Mouse (Mus musculus): Measurements from ENCODE around the gene Abcc1.

The Abcc1 gene

GRCm38 (mm10) chr16:14361362-14362098 is at the start of gene Abcc1:
Gene Abcc1, plus strand, starts transcription at chr16:14361558.
- peak; percentile 85 to 87 for DNase-seq (ENCODE audit: low spot score in 2 of 2)

GRCm38 (mm10) chr16:14312914-14313313 is 48.4 kb upstream of the Abcc1 start:
- DNase-seq (ENCODE audit: low spot score in 2 of 2), result no peak

GRCm38 (mm10) chr16:14316884-14317876 is 44.2 kb upstream of the Abcc1 start, which contains the start of gene Fopnl:
Gene Fopnl, minus strand, starts transcription at chr16:14317405.
- peak; percentile 99 to 100 for DNase-seq (ENCODE audit: low spot score in 2 of 2)

GRCm38 (mm10) chr16:14319681-14320080 is 41.7 kb upstream of the Abcc1 start:
- DNase-seq (ENCODE audit: low spot score in 2 of 2), result no peak

- DNase-seq (ENCODE audit: low spot score in 2 of 2), result no peak
Measured at GRCm38 (mm10) chr16:14320494-14320893, 40.9 kb upstream of the Abcc1 start.

GRCm38 (mm10) chr16:14328156-14328555 is 33.2 kb upstream of the Abcc1 start:
- DNase-seq (ENCODE audit: low spot score in 2 of 2), result no peak

- no peak for DNase-seq (ENCODE audit: low spot score in 2 of 2)
Measured at GRCm38 (mm10) chr16:14344967-14345366, 16.4 kb upstream of the Abcc1 start.

- no peak for DNase-seq (ENCODE audit: low spot score in 2 of 2)
Measured at GRCm38 (mm10) chr16:14351571-14351970, 9.8 kb upstream of the Abcc1 start.

GRCm38 (mm10) chr16:14352234-14352633 is 9.1 kb upstream of the Abcc1 start:
- no peak for DNase-seq (ENCODE audit: low spot score in 2 of 2)

GRCm38 (mm10) chr16:14352663-14353062 is 8.7 kb upstream of the Abcc1 start:
- DNase-seq (ENCODE audit: low spot score in 2 of 2), result no peak

GRCm38 (mm10) chr16:14357859-14358258 is 3.5 kb upstream of the Abcc1 start:
- no peak for DNase-seq (ENCODE audit: low spot score in 2 of 2)

GRCm38 (mm10) chr16:14358531-14358930 is 2.8 kb upstream of the Abcc1 start:
- no peak for DNase-seq (ENCODE audit: low spot score in 2 of 2)

- peak; percentile 46 to 49 for DNase-seq (ENCODE audit: low spot score in 2 of 2)
Measured at GRCm38 (mm10) chr16:14360931-14361330, 427 bp upstream of the Abcc1 start.

- no peak for DNase-seq (ENCODE audit: low spot score in 2 of 2)
Measured at GRCm38 (mm10) chr16:14362099-14362820, 902 bp downstream of the Abcc1 start.

- DNase-seq (ENCODE audit: low spot score in 2 of 2), result no peak
Measured at GRCm38 (mm10) chr16:14363496-14363895, 2.1 kb downstream of the Abcc1 start.

- DNase-seq (ENCODE audit: low spot score in 2 of 2), result no peak
Measured at GRCm38 (mm10) chr16:14364066-14364465, 2.7 kb downstream of the Abcc1 start.

- no peak for DNase-seq (ENCODE audit: low spot score in 2 of 2)
Measured at GRCm38 (mm10) chr16:14365457-14365856, 4.1 kb downstream of the Abcc1 start.

- no peak for DNase-seq (ENCODE audit: low spot score in 2 of 2)
Measured at GRCm38 (mm10) chr16:14366017-14366416, 4.7 kb downstream of the Abcc1 start.

GRCm38 (mm10) chr16:14371367-14371766 is 10.0 kb downstream of the Abcc1 start:
- peak; percentile 63 to 81 for DNase-seq (ENCODE audit: low spot score in 2 of 2)

GRCm38 (mm10) chr16:14372382-14372781 is 11.0 kb downstream of the Abcc1 start:
- no peak for DNase-seq (ENCODE audit: low spot score in 2 of 2)

GRCm38 (mm10) chr16:14372817-14373301 is 11.5 kb downstream of the Abcc1 start:
- no peak for DNase-seq (ENCODE audit: low spot score in 2 of 2)

GRCm38 (mm10) chr16:14375942-14376341 is 14.6 kb downstream of the Abcc1 start:
- DNase-seq (ENCODE audit: low spot score in 2 of 2), result no peak

Data from right cerebral cortex, postnatal 10 days (tissue).